8 mouse cellular contexts compared by ENCODE assay signal in genomic region chr6:142756507-142757333, GRCm38 (mm10). TPM values are rescaled to one million over a fixed set of nuclear protein-coding genes. Genes with fewer than 3 reads are reported as not detected.
DNase-seq lines count a peak whose midpoint lies in the region; ATAC-seq and TF ChIP-seq lines count a peak whose summit lies in the region.

Cmas (plus strand) TSS chr6:142756686.

- H3K27ac ChIP-seq in heart, embryonic 14.5 days (replicated peaks in 1 of 2; ENCODE audit: control insufficient read depth in 1 of 2, insufficient read depth in 1 of 2, low read depth in 2 of 2, low read length in 2 of 2) = peak within 1 kb of the TSS; percentile 78 to 86
- peak within 1 kb of the TSS; percentile 86 for H3K27ac ChIP-seq in liver, embryonic 14.5 days
- H3K27ac ChIP-seq in neural tube, embryonic 11.5 days (ENCODE audit: low read depth, low read length) = peak within 1 kb of the TSS; percentile 28
- peak within 1 kb of the TSS; percentile 96 for H3K27ac ChIP-seq in stomach, postnatal 0 days (replicated peaks)

- H3K4me3 ChIP-seq in heart, embryonic 14.5 days (ENCODE audit: control insufficient read depth in 1 of 2, insufficient read depth in 1 of 2, low read depth in 1 of 2, low read length in 2 of 2) = peak within 1 kb of the TSS; percentile 93 to 97
- peak within 1 kb of the TSS; percentile 80 to 87 for H3K4me3 ChIP-seq in liver, embryonic 14.5 days (ENCODE audit: insufficient read depth in 1 of 2, low read depth in 2 of 2, low read length in 2 of 2)
- H3K4me3 ChIP-seq in neural tube, embryonic 11.5 days (ENCODE audit: low read depth, low read length) = peak within 1 kb of the TSS; percentile 66
- H3K4me3 ChIP-seq in stomach, postnatal 0 days (ENCODE audit: low read depth, low read length) = peak within 1 kb of the TSS; percentile 94

- no peaks in the 10 kb centered on the region for H3K9me3 ChIP-seq in heart, embryonic 14.5 days (ENCODE audit: control insufficient read depth, low read length)
- H3K9me3 ChIP-seq in liver, embryonic 14.5 days (ENCODE audit: control insufficient read depth, low read length) = no peaks in the 10 kb centered on the region
- no peaks in the 10 kb centered on the region for H3K9me3 ChIP-seq in neural tube, embryonic 11.5 days (ENCODE audit: control insufficient read depth, low read length)
- H3K9me3 ChIP-seq in stomach, postnatal 0 days (ENCODE audit: control insufficient read depth, low read length) = no peaks in the 10 kb centered on the region

- peak; percentile 79 for DNase-seq in c-Kit-negative CD71-positive TER-119-positive erythroid progenitor cells, embryonic 14.5 days (ENCODE audit: low read depth, low spot score)
- peak; percentile 35 for DNase-seq in fibroblast of lung, adult 2 months (ENCODE audit: low read depth)
- peak; percentile 94 to 95 for DNase-seq in kidney, postnatal 25 days
- peak; percentile 76 to 77 (median 76) for DNase-seq in liver, embryonic 14.5 days (ENCODE audit: low read depth in 3 of 3, low spot score in 3 of 3)
- DNase-seq in neural tube, embryonic 11.5 days (ENCODE audit: low spot score) = peak; percentile 90
- DNase-seq in stomach, postnatal 0 days (ENCODE audit: low spot score) = peak; percentile 95

- TF ChIP-seq CTCF in liver, embryonic 14.5 days (IDR thresholded peaks at IDR 0.05; ENCODE audit: low read depth) = no peak
- TF ChIP-seq CTCF in stomach, postnatal 0 days (IDR thresholded peaks at IDR 0.05; ENCODE audit: low read depth) = no peak

- peak within 1 kb of the TSS; percentile 94 for H3K9ac ChIP-seq in heart, embryonic 14.5 days (ENCODE audit: low read length)
- H3K9ac ChIP-seq in liver, embryonic 14.5 days (replicated peaks) = peak within 1 kb of the TSS; percentile 86
- peak within 1 kb of the TSS; percentile 84 for H3K9ac ChIP-seq in neural tube, embryonic 11.5 days (ENCODE audit: low read length)
- peak within 1 kb of the TSS; percentile 92 for H3K9ac ChIP-seq in stomach, postnatal 0 days (ENCODE audit: low read length)

- no peak for TF ChIP-seq EP300 in liver, embryonic 14.5 days (IDR thresholded peaks at IDR 0.05; ENCODE audit: low read depth)
- TF ChIP-seq EP300 in stomach, postnatal 0 days (optimal IDR thresholded peaks at IDR 0.05) = no peak

- ATAC-seq in CD4-positive, CD25-positive, alpha-beta regulatory T cell, adult 4 months = peak; percentile 80
- ATAC-seq in heart, embryonic 14.5 days (ENCODE audit: insufficient number of reproducible peaks, insufficient read depth, low FRiP score, low read depth) = peak; percentile 91
- ATAC-seq in liver, embryonic 14.5 days (ENCODE audit: insufficient read depth) = peak; percentile 86
- ATAC-seq in neural tube, embryonic 11.5 days (ENCODE audit: insufficient read depth, low FRiP score, low TSS enrichment) = peak; percentile 95
- ATAC-seq in stomach, postnatal 0 days (ENCODE audit: low FRiP score, low TSS enrichment) = peak; percentile 98

- no peaks in the 10 kb centered on the region for H3K27me3 ChIP-seq in heart, embryonic 14.5 days (ENCODE audit: control insufficient read depth, insufficient read depth, low read length)
- no peaks in the 10 kb centered on the region for H3K27me3 ChIP-seq in liver, embryonic 14.5 days (ENCODE audit: control insufficient read depth, insufficient read depth, low read length)
- H3K27me3 ChIP-seq in neural tube, embryonic 11.5 days (ENCODE audit: control insufficient read depth, insufficient read depth, low read length) = no peaks in the 10 kb centered on the region
- no peaks in the 10 kb centered on the region for H3K27me3 ChIP-seq in stomach, postnatal 0 days (ENCODE audit: control insufficient read depth, insufficient read depth, low read length)

- peak within 1 kb of the TSS; percentile 83 for H3K4me2 ChIP-seq in heart, embryonic 14.5 days (ENCODE audit: low read length)
- H3K4me2 ChIP-seq in liver, embryonic 14.5 days (ENCODE audit: low read depth) = peak within 1 kb of the TSS; percentile 70
- H3K4me2 ChIP-seq in neural tube, embryonic 11.5 days (ENCODE audit: low read depth) = peak within 1 kb of the TSS; percentile 74
- H3K4me2 ChIP-seq in stomach, postnatal 0 days (replicated peaks; ENCODE audit: low read depth) = peak within 1 kb of the TSS; percentile 92

- peaks cover 2 to 17% of the 10 kb centered on the region in 2 experiments; a peak in 2 of 4 replicates for H3K4me1 ChIP-seq in heart, embryonic 14.5 days (ENCODE audit: control insufficient read depth in 2 of 2, insufficient read depth in 2 of 2, low read length in 2 of 2)
- H3K4me1 ChIP-seq in liver, embryonic 14.5 days (replicated peaks; ENCODE audit: control insufficient read depth in 2 of 2, insufficient read depth in 2 of 2, low read length in 1 of 2) = peaks cover 11 to 31% of the 10 kb centered on the region in 2 experiments
- peaks cover 6% of the 10 kb centered on the region; the same call in 1 of the 2 replicates for H3K4me1 ChIP-seq in neural tube, embryonic 11.5 days (ENCODE audit: control insufficient read depth, insufficient read depth, low read length)
- peaks cover 3% of the 10 kb centered on the region; the same call in 1 of the 2 replicates for H3K4me1 ChIP-seq in stomach, postnatal 0 days (replicated peaks; ENCODE audit: control insufficient read depth, insufficient read depth)

- WGBS in heart, embryonic 14.5 days = 1% methylated on average over 51 of the region's 68 CpGs
- WGBS in liver, embryonic 14.5 days (ENCODE audit: insufficient replicate concordance) = under 1% methylated on average over 68 of the region's 68 CpGs
- under 1% methylated on average over 68 of the region's 68 CpGs for WGBS in neural tube, embryonic 11.5 days
- WGBS in stomach, postnatal 0 days = under 1% methylated on average over 56 of the region's 68 CpGs

- peaks cover 35% of the 10 kb centered on the region for H3K36me3 ChIP-seq in heart, embryonic 14.5 days (ENCODE audit: control insufficient read depth, insufficient read depth, low read length)
- peaks cover 33% of the 10 kb centered on the region for H3K36me3 ChIP-seq in liver, embryonic 14.5 days (replicated peaks; ENCODE audit: control insufficient read depth, insufficient read depth, low read depth)
- H3K36me3 ChIP-seq in neural tube, embryonic 11.5 days (ENCODE audit: control insufficient read depth, insufficient read depth, low read length) = no peaks in the 10 kb centered on the region
- no peaks in the 10 kb centered on the region for H3K36me3 ChIP-seq in stomach, postnatal 0 days (ENCODE audit: control insufficient read depth, insufficient read depth, low read length)

RNA-seq across cellular contexts. Expression of gene Cmas, which starts in this region (rescaled TPM):
- polyA plus RNA-seq in CD4-positive, CD25-positive, alpha-beta regulatory T cell, adult 4 months (2017; shearing (Covaris generic)) = 10 to 100 TPM; 10.1 to 16.0 TPM
- 102 and 104 TPM in 2 replicates for polyA plus RNA-seq in heart, embryonic 14.5 days (2014; fragmentation: Nextera tagmentation; extraction: Ambion mirVana)
- polyA plus RNA-seq in liver, embryonic 14.5 days (2012; rRNA removed) = 43.3 and 80.7 TPM in 2 replicates
- 176 and 181 TPM in 2 replicates for polyA plus RNA-seq in liver, embryonic 14.5 days (2014; fragmentation: Nextera tagmentation; extraction: Ambion mirVana)
- 130 and 133 TPM in 2 replicates for polyA plus RNA-seq in neural tube, embryonic 11.5 days (2014; fragmentation: Nextera tagmentation; extraction: Ambion mirVana)
- polyA plus RNA-seq in stomach, postnatal 0 days (2015; fragmentation: Nextera tagmentation; extraction: Ambion mirVana) = 79.5 and 80.7 TPM in 2 replicates

Comparison
In these comparisons a context has a peak if more than half of its experiments do, and no peak if none do; other contexts are left out.
1. Peak in every context shown above with its lines: DNase-seq, ATAC-seq, H3K4me3 ChIP-seq and H3K27ac ChIP-seq.
2. DNase-seq: peak in every context shown above with its lines; median percentile 95 in stomach, postnatal 0 days; 94 in kidney, postnatal 25 days; 90 in neural tube, embryonic 11.5 days; 79 in c-Kit-negative CD71-positive TER-119-positive erythroid progenitor cells, embryonic 14.5 days; 76 in liver, embryonic 14.5 days; 35 in fibroblast of lung, adult 2 months.
3. H3K27ac ChIP-seq: peak in every context shown above with its lines; median percentile 96 in stomach, postnatal 0 days; 86 in liver, embryonic 14.5 days; 82 in heart, embryonic 14.5 days; 28 in neural tube, embryonic 11.5 days.